Mouse (Mus musculus): ENCODE results near the gene Gm20696.

Gm20696 gene

GRCm38 (mm10) chr6:99378997-99379710 is 287.4 kb downstream of the Gm20696 start:
- no peak for DNase-seq

- DNase-seq: no peak
These were observed 288.9 kb downstream of the Gm20696 start for GRCm38 (mm10) chr6:99377716-99378115.

GRCm38 (mm10) chr6:99377131-99377530 is 289.5 kb downstream of the Gm20696 start:
- DNase-seq: no peak

GRCm38 (mm10) chr6:99376721-99377120 is 289.9 kb downstream of the Gm20696 start:
- no peak for DNase-seq

- DNase-seq: peak; percentile 62
These were observed 290.7 kb downstream of the Gm20696 start for GRCm38 (mm10) chr6:99375865-99376264.

- DNase-seq: peak; percentile 50
These were observed 291.2 kb downstream of the Gm20696 start for GRCm38 (mm10) chr6:99375376-99375775.

GRCm38 (mm10) chr6:99374448-99375271 is 291.9 kb downstream of the Gm20696 start:
- peak; percentile 54 for DNase-seq

GRCm38 (mm10) chr6:99372427-99372826 is 294.2 kb downstream of the Gm20696 start:
- no peak for DNase-seq

- DNase-seq: no peak
These were observed 294.6 kb downstream of the Gm20696 start for GRCm38 (mm10) chr6:99372016-99372415.

- DNase-seq: no peak
These were observed 296.7 kb downstream of the Gm20696 start for GRCm38 (mm10) chr6:99369931-99370330.

- no peak for DNase-seq
These were observed 297.4 kb downstream of the Gm20696 start for GRCm38 (mm10) chr6:99369156-99369555.

- DNase-seq: peak; percentile 47
These were observed 298.4 kb downstream of the Gm20696 start for GRCm38 (mm10) chr6:99368118-99368753.

GRCm38 (mm10) chr6:99364545-99364944 is 302.1 kb downstream of the Gm20696 start:
- no peak for DNase-seq

GRCm38 (mm10) chr6:99360581-99360980 is 306.0 kb downstream of the Gm20696 start:
- no peak for DNase-seq

GRCm38 (mm10) chr6:99359765-99360499 is 306.7 kb downstream of the Gm20696 start:
- no peak for DNase-seq

- DNase-seq: no peak
These were observed 307.4 kb downstream of the Gm20696 start for GRCm38 (mm10) chr6:99359036-99359698.

GRCm38 (mm10) chr6:99357931-99358330 is 308.7 kb downstream of the Gm20696 start:
- no peak for DNase-seq

- no peak for DNase-seq
These were observed 312.3 kb downstream of the Gm20696 start for GRCm38 (mm10) chr6:99354338-99354737.

GRCm38 (mm10) chr6:99353441-99353840 is 313.2 kb downstream of the Gm20696 start:
- no peak for DNase-seq

GRCm38 (mm10) chr6:99350566-99350965 is 316.0 kb downstream of the Gm20696 start:
- DNase-seq: no peak

- no peak for DNase-seq
These were observed 316.4 kb downstream of the Gm20696 start for GRCm38 (mm10) chr6:99350156-99350555.

GRCm38 (mm10) chr6:99347836-99348235 is 318.8 kb downstream of the Gm20696 start:
- no peak for DNase-seq
